Mouse (Mus musculus) ZHBTc4 (cell line): ENCODE data around the gene Myt1.

ENCODE experiments used
- DNase-seq: peaks from one replicate; pipeline ENCODE4 v3.0.0-alpha.2; 2011; ENCODE audit warnings: low read depth, low spot score

Myt1 gene

GRCm38 (mm10) chr2:181763006-181763830 lies at the start of gene Myt1:
Myt1 (plus strand) TSS chr2:181763332.
- DNase-seq, result peak; percentile 56

GRCm38 (mm10) chr2:181713749-181714148 lies 49.4 kb upstream of the Myt1 start:
- no peak for DNase-seq

GRCm38 (mm10) chr2:181714903-181715326 lies 48.2 kb upstream of the Myt1 start, which contains the start of gene Oprl1:
Oprl1 (plus strand) TSS chr2:181715016.
- DNase-seq, result peak; percentile 42

GRCm38 (mm10) chr2:181715382-181715781 lies 47.8 kb upstream of the Myt1 start:
- DNase-seq, result no peak

- no peak for DNase-seq
Observed at GRCm38 (mm10) chr2:181716991-181717390, 46.1 kb upstream of the Myt1 start.

- no peak for DNase-seq
Observed at GRCm38 (mm10) chr2:181720061-181720460, 43.1 kb upstream of the Myt1 start.

- DNase-seq, result no peak
Observed at GRCm38 (mm10) chr2:181721200-181721599, 41.9 kb upstream of the Myt1 start.

- peak; percentile 62 for DNase-seq
Observed at GRCm38 (mm10) chr2:181722213-181722612, 40.9 kb upstream of the Myt1 start.

GRCm38 (mm10) chr2:181727659-181728262 lies 35.4 kb upstream of the Myt1 start:
- no peak for DNase-seq

GRCm38 (mm10) chr2:181730051-181730450 lies 33.1 kb upstream of the Myt1 start:
- no peak for DNase-seq

- DNase-seq, result no peak
Observed at GRCm38 (mm10) chr2:181752626-181753025, 10.5 kb upstream of the Myt1 start.

- DNase-seq, result no peak
Observed at GRCm38 (mm10) chr2:181758147-181758725, 4.9 kb upstream of the Myt1 start.

GRCm38 (mm10) chr2:181759041-181759440 lies 4.1 kb upstream of the Myt1 start:
- DNase-seq, result no peak

GRCm38 (mm10) chr2:181763886-181764527 lies 875 bp downstream of the Myt1 start:
- no peak for DNase-seq

GRCm38 (mm10) chr2:181764600-181764999 lies 1.5 kb downstream of the Myt1 start:
- DNase-seq, result peak; percentile 72

- DNase-seq, result no peak
Observed at GRCm38 (mm10) chr2:181765251-181765650, 2.1 kb downstream of the Myt1 start.

- DNase-seq, result no peak
Observed at GRCm38 (mm10) chr2:181766672-181767557, 3.8 kb downstream of the Myt1 start.

- DNase-seq, result no peak
Observed at GRCm38 (mm10) chr2:181768451-181768850, 5.3 kb downstream of the Myt1 start.

- DNase-seq, result no peak
Observed at GRCm38 (mm10) chr2:181769397-181769796, 6.3 kb downstream of the Myt1 start.

GRCm38 (mm10) chr2:181773203-181773602 lies 10.1 kb downstream of the Myt1 start:
- no peak for DNase-seq

- no peak for DNase-seq
Observed at GRCm38 (mm10) chr2:181775786-181776185, 12.7 kb downstream of the Myt1 start.
